In the genomic region with DNA sequence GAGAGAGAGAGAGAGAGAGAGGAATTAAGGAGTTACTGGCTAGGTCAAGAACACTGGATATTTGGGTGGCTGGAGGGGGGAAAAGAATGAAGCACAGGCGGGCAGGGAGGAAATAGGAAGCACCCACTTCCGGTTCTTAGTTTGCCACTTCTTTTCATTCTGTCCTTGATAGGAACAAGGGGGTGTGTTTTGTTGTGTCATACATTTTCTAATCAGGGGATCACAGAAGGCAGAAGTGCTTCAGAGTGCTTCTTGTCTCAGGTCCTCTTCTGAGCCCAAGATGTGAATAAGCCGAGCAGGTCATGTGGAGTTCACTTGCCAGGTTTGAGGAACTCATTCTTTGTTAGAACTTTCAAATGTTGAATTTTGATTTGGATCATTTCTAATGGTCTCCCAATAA, we compare ENCODE assay signal across 23 mouse cellular contexts.
"Had no signal": no experiment of that assay in that cellular context is flagged by ENCODE, and none has a peak within 500 bp of the region (broad histone marks: within the 10 kb centered on the region; RNA-seq: fewer than 3 reads in every experiment).

No protein-coding gene starts in this region.

- H3K4me1 ChIP-seq: heart, embryonic 15.5 days; intestine, embryonic 15.5 days; limb, embryonic 10.5 days; limb, embryonic 12.5 days; liver, embryonic 13.5 days; liver, embryonic 15.5 days had no signal

- ATAC-seq: hindbrain, embryonic 16.5 days; inflammation-experienced regulatory T-cells, adult 6 months; intestine, embryonic 15.5 days; intestine, postnatal 0 days had no signal

- H3K4me3 ChIP-seq: heart, adult 2 months; heart, embryonic 13.5 days; heart, embryonic 15.5 days; intestine, embryonic 15.5 days; layer of hippocampus, adult 2 months; left cerebral cortex, adult 2 months; limb, embryonic 10.5 days; limb, embryonic 12.5 days; liver, embryonic 13.5 days; liver, embryonic 15.5 days had no signal

- H3K9me3 ChIP-seq: heart, embryonic 13.5 days; heart, embryonic 15.5 days; intestine, embryonic 15.5 days; limb, embryonic 10.5 days; limb, embryonic 12.5 days; liver, embryonic 13.5 days; liver, embryonic 15.5 days had no signal

- DNase-seq: gastrocnemius, postnatal 14 days; gastrocnemius, postnatal 36 days; heart, adult 11 months; heart, adult 2 months; heart, postnatal 4 days; kidney, adult 18-20 months; kidney, adult 8-10 months; kidney, postnatal 10 days; kidney, postnatal 25 days; kidney, postnatal 4 days; liver, embryonic 13.5 days had no signal

- H3K27me3 ChIP-seq: heart, embryonic 13.5 days; heart, embryonic 15.5 days; intestine, embryonic 15.5 days; limb, embryonic 12.5 days; liver, embryonic 13.5 days; liver, embryonic 15.5 days had no signal

- H3K27ac ChIP-seq: heart, adult 2 months; heart, embryonic 13.5 days; heart, embryonic 15.5 days; hindbrain, embryonic 14.5 days; intestine, embryonic 15.5 days; layer of hippocampus, adult 2 months; left cerebral cortex, adult 2 months; limb, embryonic 10.5 days; limb, embryonic 12.5 days; liver, embryonic 13.5 days; liver, embryonic 15.5 days had no signal

- H3K36me3 ChIP-seq: heart, embryonic 13.5 days; heart, embryonic 15.5 days; intestine, embryonic 15.5 days; limb, embryonic 10.5 days; limb, embryonic 12.5 days; liver, embryonic 13.5 days; liver, embryonic 15.5 days had no signal
